Mouse (Mus musculus): ENCODE measurements at regions not wholly inside any gene's neighbourhood (a gene's known extent, or its start where the extent isn't known, plus 50 kb on each side); places are given as distances from the start of the nearest gene placed in this dataset.

DNA sequence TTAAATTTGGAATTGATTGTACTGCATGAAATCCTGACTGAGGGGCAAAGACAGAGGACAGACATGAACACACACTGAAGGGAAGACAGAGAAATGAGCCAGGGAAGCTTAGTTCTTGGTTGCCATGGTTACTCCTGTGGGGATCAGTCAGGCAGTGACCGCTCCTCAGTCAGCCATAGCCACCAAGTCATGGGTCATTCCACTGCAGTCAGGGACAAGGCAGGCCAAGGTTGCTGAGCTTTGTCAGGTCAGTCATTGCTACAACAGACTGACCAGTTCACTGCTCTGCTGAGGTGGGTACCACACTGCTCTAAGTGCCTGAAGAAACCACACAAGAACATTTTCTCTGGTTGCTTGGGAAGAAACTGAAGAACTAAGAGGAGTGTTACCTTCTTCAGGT lies 428.7 kb upstream of the Ddx18 start:
- Histone ChIP-seq H3K27ac (ENCODE audit: low read depth, low read length) (no peak overlapping the region), H3K36me3 (ENCODE audit: control insufficient read depth, insufficient read depth, low read length) (no peaks in the 10 kb centered on the region), H3K4me2 (replicated peaks; ENCODE audit: low read depth, low read length) (no peak overlapping the region), H3K4me3 (ENCODE audit: low read depth, low read length) (no peak overlapping the region), H3K9me3 (ENCODE audit: control insufficient read depth, low read length) (no peaks in the 10 kb centered on the region), H3K4me1 (replicated peaks; ENCODE audit: control insufficient read depth, insufficient read depth, low read length) (no peaks in the 10 kb centered on the region), H3K9ac (ENCODE audit: low read depth, low read length) (no peak overlapping the region), H3K27me3 (ENCODE audit: control insufficient read depth, insufficient read depth, low read length) (no peaks in the 10 kb centered on the region)
- DNase-seq (ENCODE audit: low spot score) (no peak), ATAC-seq (ENCODE audit: low FRiP score) (no peak)
- 68% methylated on average over 1 of the region's 1 CpGs for WGBS

DNA sequence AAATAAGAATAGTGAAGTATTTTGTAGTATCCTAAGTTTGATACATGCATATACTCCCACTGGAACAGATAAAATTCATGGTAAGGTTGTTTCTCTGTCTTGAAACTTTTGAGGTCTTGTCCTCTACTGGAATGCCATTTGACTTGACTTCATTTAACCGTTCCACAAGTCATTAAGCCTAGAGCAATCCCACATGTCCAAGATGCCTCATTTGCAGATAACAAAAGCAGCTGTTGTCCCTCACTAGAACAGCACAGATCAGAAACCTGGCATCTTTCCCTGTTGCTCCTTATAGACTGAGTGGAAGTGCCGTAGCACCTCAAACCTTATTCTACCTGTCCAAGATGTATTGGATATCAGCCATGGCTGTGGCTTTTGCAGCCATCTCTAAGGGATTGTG lies 422.9 kb upstream of the Ddx18 start:
- 86% methylated on average over 2 of the region's 2 CpGs for WGBS
- Histone ChIP-seq H3K27me3 (ENCODE audit: control insufficient read depth, insufficient read depth, low read length) (no peaks in the 10 kb centered on the region), H3K9ac (ENCODE audit: low read depth, low read length) (no peak overlapping the region), H3K4me3 (ENCODE audit: low read depth, low read length) (no peak overlapping the region), H3K27ac (ENCODE audit: low read depth, low read length) (no peak overlapping the region), H3K4me2 (replicated peaks; ENCODE audit: low read depth, low read length) (no peak overlapping the region), H3K9me3 (ENCODE audit: control insufficient read depth, low read length) (no peaks in the 10 kb centered on the region), H3K36me3 (ENCODE audit: control insufficient read depth, insufficient read depth, low read length) (no peaks in the 10 kb centered on the region), H3K4me1 (replicated peaks; ENCODE audit: control insufficient read depth, insufficient read depth, low read length) (no peaks in the 10 kb centered on the region)
- no peak for DNase-seq (ENCODE audit: low spot score)
- no peak for ATAC-seq (ENCODE audit: low FRiP score)

DNA sequence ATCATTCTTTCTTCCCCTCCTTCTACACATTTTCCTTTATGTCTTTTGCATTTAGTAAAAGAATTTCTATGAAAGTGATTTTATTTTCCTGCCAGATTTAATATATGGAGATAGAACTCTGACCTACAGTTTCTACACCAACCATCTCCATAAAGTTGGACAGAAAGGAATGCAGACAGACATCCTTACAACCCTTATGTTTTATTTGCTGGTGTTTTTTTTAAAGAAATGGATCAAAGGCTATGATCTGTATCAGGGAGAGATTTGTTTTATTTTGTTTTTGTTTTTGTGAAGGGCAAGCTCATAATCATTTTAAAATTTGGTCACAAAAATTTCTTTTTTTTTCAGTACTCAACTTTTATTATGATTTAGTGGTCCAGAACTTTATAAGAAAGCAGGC lies 391.2 kb upstream of the Ddx18 start:
- H3K4me3 ChIP-seq (ENCODE audit: low read depth, low read length) = no peak overlapping the region
- H3K9ac ChIP-seq (ENCODE audit: low read depth, low read length) = no peak overlapping the region
- DNase-seq (ENCODE audit: low spot score) = no peak
- H3K27me3 ChIP-seq (ENCODE audit: control insufficient read depth, insufficient read depth, low read length) = no peaks in the 10 kb centered on the region
- H3K36me3 ChIP-seq (ENCODE audit: control insufficient read depth, insufficient read depth, low read length) = no peaks in the 10 kb centered on the region
- no peaks in the 10 kb centered on the region for H3K4me1 ChIP-seq (replicated peaks; ENCODE audit: control insufficient read depth, insufficient read depth, low read length)
- H3K9me3 ChIP-seq (ENCODE audit: control insufficient read depth, low read length) = no peaks in the 10 kb centered on the region
- H3K27ac ChIP-seq (ENCODE audit: low read depth, low read length) = no peak overlapping the region
- ATAC-seq (ENCODE audit: low FRiP score) = no peak
- no peak overlapping the region for H3K4me2 ChIP-seq (replicated peaks; ENCODE audit: low read depth, low read length)

DNA sequence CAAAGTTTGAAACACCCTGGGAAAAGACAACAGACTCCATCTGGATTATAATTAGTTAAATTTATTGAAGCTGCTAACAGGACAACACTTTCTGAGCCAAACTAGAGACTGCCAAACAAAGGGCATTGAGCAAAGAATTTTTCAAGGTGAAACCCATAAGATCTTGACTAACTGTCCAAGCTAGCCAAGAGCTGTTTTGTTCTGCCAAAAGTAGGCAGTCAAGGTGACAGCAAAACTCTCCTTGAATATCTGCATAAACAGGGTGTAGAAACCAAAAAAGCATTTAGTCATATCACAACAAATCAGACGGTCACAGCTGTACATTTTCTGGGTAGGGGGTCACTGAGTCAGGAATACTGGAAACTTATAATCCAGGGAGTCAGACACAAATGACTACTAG lies 368.1 kb upstream of the Ddx18 start:
- H3K27ac ChIP-seq (ENCODE audit: low read depth, low read length) = no peak overlapping the region
- WGBS = 88% methylated on average over 1 of the region's 1 CpGs
- DNase-seq (ENCODE audit: low spot score) (no peak), ATAC-seq (ENCODE audit: low FRiP score) (no peak)
- no peak overlapping the region for H3K9ac ChIP-seq (ENCODE audit: low read depth, low read length)
- no peak overlapping the region for H3K4me2 ChIP-seq (replicated peaks; ENCODE audit: low read depth, low read length)
- no peak overlapping the region for H3K4me3 ChIP-seq (ENCODE audit: low read depth, low read length)
- no peaks in the 10 kb centered on the region for H3K9me3 ChIP-seq (ENCODE audit: control insufficient read depth, low read length)
- H3K4me1 ChIP-seq (replicated peaks; ENCODE audit: control insufficient read depth, insufficient read depth, low read length) = no peaks in the 10 kb centered on the region
- no peaks in the 10 kb centered on the region for H3K27me3 ChIP-seq (ENCODE audit: control insufficient read depth, insufficient read depth, low read length)
- no peaks in the 10 kb centered on the region for H3K36me3 ChIP-seq (ENCODE audit: control insufficient read depth, insufficient read depth, low read length)

Data from hindbrain, embryonic 11.5 days (tissue).